Mouse (Mus musculus): ENCODE measurements around the gene Bcat1. TPM values are rescaled to one million over a fixed set of nuclear protein-coding genes. Genes with fewer than 3 reads are reported as not detected.

Bcat1 gene
- polyA plus RNA-seq, 1 experiment, result 84.2 TPM

GRCm38 (mm10) chr6:145079087-145079759, 3.2 kb upstream of the Bcat1 start:
- TF ChIP-seq SRF (IDR thresholded peaks at IDR 0.05; ENCODE audit: control insufficient read depth, insufficient read length, low read depth), result no peak
- TF ChIP-seq MYOG (IDR thresholded peaks at IDR 0.05; ENCODE audit: control insufficient read depth in 1 of 3, insufficient read depth in 1 of 3, insufficient read length in 2 of 3, low read depth in 2 of 3), result no peak
- no peak for TF ChIP-seq MYOD1 (IDR thresholded peaks at IDR 0.05; ENCODE audit: control insufficient read depth in 1 of 3, insufficient read length in 2 of 3, low read depth in 2 of 3)
- TF ChIP-seq MAX (IDR thresholded peaks at IDR 0.05; ENCODE audit: low read depth), result no peak
- TF ChIP-seq TCF12 (IDR thresholded peaks at IDR 0.05; ENCODE audit: insufficient read depth, poor library complexity, severe bottlenecking), result no peak
- TF ChIP-seq REST (IDR thresholded peaks at IDR 0.05; ENCODE audit: insufficient read depth, insufficient read length), result no peak
- TF ChIP-seq CEBPB (IDR thresholded peaks at IDR 0.05; ENCODE audit: insufficient read depth, poor library complexity, severe bottlenecking), result no peak
- no peak for TF ChIP-seq USF1 (IDR thresholded peaks at IDR 0.05; ENCODE audit: low read depth)
- TF ChIP-seq E2F4 (IDR thresholded peaks at IDR 0.05; ENCODE audit: insufficient read depth), result no peak
- TF ChIP-seq TCF3 (IDR thresholded peaks at IDR 0.05; ENCODE audit: insufficient read length, low read depth), result no peak
- no peak for TF ChIP-seq POLR2AphosphoS2 (IDR thresholded peaks at IDR 0.05; ENCODE audit: insufficient read length, low read depth)
- TF ChIP-seq POLR2A (IDR thresholded peaks at IDR 0.05; ENCODE audit: insufficient read length, low read depth), result no peak
- H3K36me3 ChIP-seq (ENCODE audit: control insufficient read depth, insufficient read depth), result no peaks in the 10 kb centered on the region
- no peak overlapping the region for H3K4me3 ChIP-seq
- H3K79me2 ChIP-seq (ENCODE audit: control insufficient read depth, insufficient read depth), result peaks cover 15% of the 10 kb centered on the region
- no peak overlapping the region for H3K4me2 ChIP-seq (ENCODE audit: low read depth)
- H3K27me3 ChIP-seq (ENCODE audit: control insufficient read depth, insufficient read depth, insufficient read length), result no peaks in the 10 kb centered on the region
- H3ac ChIP-seq (ENCODE audit: control insufficient read depth, insufficient read length), result no peak overlapping the region

GRCm38 (mm10) chr6:145076286-145076685, 302 bp upstream of the Bcat1 start:
- Histone ChIP-seq H3K4me3 (peak overlapping the region; percentile 94), H3K4me2 (ENCODE audit: low read depth) (peak overlapping the region; percentile 81), H3ac (ENCODE audit: control insufficient read depth, insufficient read length) (peak overlapping the region; percentile 40), H3K36me3 (ENCODE audit: control insufficient read depth, insufficient read depth) (no peaks in the 10 kb centered on the region), H3K79me2 (ENCODE audit: control insufficient read depth, insufficient read depth) (peaks cover 44% of the 10 kb centered on the region), H3K27me3 (ENCODE audit: control insufficient read depth, insufficient read depth, insufficient read length) (no peaks in the 10 kb centered on the region)
- TF ChIP-seq E2F4 (IDR thresholded peaks at IDR 0.05; ENCODE audit: insufficient read depth), result no peak

- Histone ChIP-seq H3K36me3 (ENCODE audit: control insufficient read depth, insufficient read depth) (no peaks in the 10 kb centered on the region), H3K4me3 (peak overlapping the region; percentile 94), H3K79me2 (ENCODE audit: control insufficient read depth, insufficient read depth) (peaks cover 55% of the 10 kb centered on the region), H3K4me2 (ENCODE audit: low read depth) (peak overlapping the region; percentile 81), H3ac (ENCODE audit: control insufficient read depth, insufficient read length) (peak overlapping the region; percentile 40), H3K27me3 (ENCODE audit: control insufficient read depth, insufficient read depth, insufficient read length) (no peaks in the 10 kb centered on the region)
- TF ChIP-seq MYOG (IDR thresholded peaks at IDR 0.05; ENCODE audit: control insufficient read depth in 1 of 3, insufficient read depth in 1 of 3, insufficient read length in 2 of 3, low read depth in 2 of 3) (no peak), USF1 (IDR thresholded peaks at IDR 0.05; ENCODE audit: low read depth) (no peak), POLR2A (IDR thresholded peaks at IDR 0.05; ENCODE audit: insufficient read length, low read depth) (peak; percentile 48), MYOD1 (IDR thresholded peaks at IDR 0.05; ENCODE audit: control insufficient read depth in 1 of 3, insufficient read length in 2 of 3, low read depth in 2 of 3) (no peak), POLR2AphosphoS2 (IDR thresholded peaks at IDR 0.05; ENCODE audit: insufficient read length, low read depth) (no peak)
Measured at GRCm38 (mm10) chr6:145075088-145075547, 866 bp downstream of the Bcat1 start.

DNA sequence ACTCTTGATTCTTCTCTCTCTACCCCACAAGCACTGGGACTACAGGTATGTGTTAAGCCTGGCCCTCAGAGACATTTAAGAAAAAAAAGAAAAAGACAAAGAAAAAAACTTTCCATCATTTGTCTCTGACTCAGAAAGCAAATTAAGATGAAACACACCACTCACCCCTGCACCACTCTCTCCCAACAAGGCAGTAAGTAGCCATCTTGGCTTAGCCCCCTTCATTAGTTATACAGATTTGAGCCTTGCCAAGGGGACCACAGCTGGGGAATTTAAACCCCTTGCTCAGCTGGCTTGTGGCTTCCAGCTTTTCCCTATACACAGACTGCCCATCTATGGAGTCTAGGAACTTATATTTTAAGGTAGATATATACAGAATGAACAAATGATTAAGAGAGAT, 1.5 kb downstream of the Bcat1 start:
- no peak overlapping the region for H3ac ChIP-seq (ENCODE audit: control insufficient read depth, insufficient read length)
- TF ChIP-seq TCF12 (IDR thresholded peaks at IDR 0.05; ENCODE audit: insufficient read depth, poor library complexity, severe bottlenecking) (no peak), POLR2A (IDR thresholded peaks at IDR 0.05; ENCODE audit: insufficient read length, low read depth) (no peak), MYOD1 (IDR thresholded peaks at IDR 0.05; ENCODE audit: control insufficient read depth in 1 of 3, insufficient read length in 2 of 3, low read depth in 2 of 3) (no peak), SRF (IDR thresholded peaks at IDR 0.05; ENCODE audit: control insufficient read depth, insufficient read length, low read depth) (no peak), CEBPB (IDR thresholded peaks at IDR 0.05; ENCODE audit: insufficient read depth, poor library complexity, severe bottlenecking) (no peak), POLR2AphosphoS2 (IDR thresholded peaks at IDR 0.05; ENCODE audit: insufficient read length, low read depth) (no peak), REST (IDR thresholded peaks at IDR 0.05; ENCODE audit: insufficient read depth, insufficient read length) (no peak)
- H3K27me3 ChIP-seq (ENCODE audit: control insufficient read depth, insufficient read depth, insufficient read length), result no peaks in the 10 kb centered on the region
- peak overlapping the region; percentile 94 for H3K4me3 ChIP-seq
- no peaks in the 10 kb centered on the region for H3K36me3 ChIP-seq (ENCODE audit: control insufficient read depth, insufficient read depth)
- peaks cover 61% of the 10 kb centered on the region for H3K79me2 ChIP-seq (ENCODE audit: control insufficient read depth, insufficient read depth)
- H3K4me2 ChIP-seq (ENCODE audit: low read depth), result peak overlapping the region; percentile 81

DNA sequence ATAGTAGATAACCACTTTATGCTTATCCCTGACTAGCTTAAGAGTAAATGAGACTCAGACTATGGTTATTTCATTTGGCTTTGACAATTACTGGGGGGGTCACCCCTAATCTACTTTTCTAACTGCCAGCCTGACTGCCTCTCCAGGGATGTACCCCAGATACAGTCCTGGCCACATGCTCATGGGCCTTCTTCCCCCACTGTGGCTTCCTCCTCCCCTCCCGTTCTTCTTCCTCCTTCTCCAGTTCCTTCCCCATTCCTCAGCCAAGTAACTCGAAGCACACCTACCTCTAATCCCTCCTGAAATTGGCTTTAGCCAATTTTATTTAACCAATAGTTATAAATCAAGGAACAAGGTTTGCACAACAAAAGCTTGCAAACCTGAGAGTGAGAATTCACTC, 6.1 kb downstream of the Bcat1 start:
- Histone ChIP-seq H3K36me3 (ENCODE audit: control insufficient read depth, insufficient read depth) (no peaks in the 10 kb centered on the region), H3K4me2 (ENCODE audit: low read depth) (no peak overlapping the region), H3K4me3 (no peak overlapping the region), H3ac (ENCODE audit: control insufficient read depth, insufficient read length) (no peak overlapping the region), H3K79me2 (ENCODE audit: control insufficient read depth, insufficient read depth) (peaks cover 99% of the 10 kb centered on the region), H3K27me3 (ENCODE audit: control insufficient read depth, insufficient read depth, insufficient read length) (no peaks in the 10 kb centered on the region)
- no peak for TF ChIP-seq TCF3 (IDR thresholded peaks at IDR 0.05; ENCODE audit: insufficient read length, low read depth)
- no peak for TF ChIP-seq USF1 (IDR thresholded peaks at IDR 0.05; ENCODE audit: low read depth)
- no peak for TF ChIP-seq SRF (IDR thresholded peaks at IDR 0.05; ENCODE audit: control insufficient read depth, insufficient read length, low read depth)
- no peak for TF ChIP-seq MYOG (IDR thresholded peaks at IDR 0.05; ENCODE audit: control insufficient read depth in 1 of 3, insufficient read depth in 1 of 3, insufficient read length in 2 of 3, low read depth in 2 of 3)
- no peak for TF ChIP-seq REST (IDR thresholded peaks at IDR 0.05; ENCODE audit: insufficient read depth, insufficient read length)
- no peak for TF ChIP-seq CEBPB (IDR thresholded peaks at IDR 0.05; ENCODE audit: insufficient read depth, poor library complexity, severe bottlenecking)
- TF ChIP-seq MYOD1 (IDR thresholded peaks at IDR 0.05; ENCODE audit: control insufficient read depth in 1 of 3, insufficient read length in 2 of 3, low read depth in 2 of 3), result no peak
- TF ChIP-seq E2F4 (IDR thresholded peaks at IDR 0.05; ENCODE audit: insufficient read depth), result no peak
- TF ChIP-seq TCF12 (IDR thresholded peaks at IDR 0.05; ENCODE audit: insufficient read depth, poor library complexity, severe bottlenecking), result no peak
- TF ChIP-seq POLR2A (IDR thresholded peaks at IDR 0.05; ENCODE audit: insufficient read length, low read depth), result no peak
- no peak for TF ChIP-seq POLR2AphosphoS2 (IDR thresholded peaks at IDR 0.05; ENCODE audit: insufficient read length, low read depth)
- TF ChIP-seq MAX (IDR thresholded peaks at IDR 0.05; ENCODE audit: low read depth), result no peak

All from myocyte (in vitro differentiated cells).